Mouse (Mus musculus): ENCODE results near the gene 1810013L24Rik. TPM values are rescaled to one million over a fixed set of nuclear protein-coding genes. Genes with fewer than 3 reads are reported as not detected.

Gene 1810013L24Rik
- polyA plus RNA-seq, 1 experiment = 38.6 TPM

DNA sequence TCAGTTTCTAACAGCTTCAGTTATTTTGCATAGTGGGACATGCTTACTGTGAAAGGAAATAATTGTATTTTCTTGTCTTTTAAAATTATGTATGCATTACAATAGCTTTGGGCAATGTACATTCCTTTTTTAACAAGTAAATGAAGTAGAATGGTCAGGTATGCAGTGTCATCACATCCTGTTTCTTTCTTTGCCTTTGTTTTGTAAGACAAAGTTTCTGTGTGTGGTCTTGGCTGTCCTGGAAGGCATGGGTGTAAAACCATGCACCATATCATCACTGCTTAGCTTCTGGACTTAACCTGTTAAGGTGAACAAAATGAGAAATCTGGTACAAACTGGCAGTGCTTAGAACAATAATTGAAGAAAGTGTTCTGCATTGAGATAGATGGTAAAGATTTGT, 9.0 kb downstream of the 1810013L24Rik start:
- no peaks in the 10 kb centered on the region for H3K4me1 ChIP-seq (ENCODE audit: control insufficient read depth, insufficient read depth, low read length)
- TF ChIP-seq POLR2A (IDR thresholded peaks at IDR 0.05; ENCODE audit: borderline replicate concordance, control insufficient read depth, low read depth, low read length) = no peak
- TF ChIP-seq CTCF (IDR thresholded peaks at IDR 0.05; ENCODE audit: control insufficient read depth, insufficient read depth, low read length) = no peak
- H3K27ac ChIP-seq (ENCODE audit: control insufficient read depth, insufficient read depth, low read depth, low read length, poor library complexity) = no peak overlapping the region
- no peak overlapping the region for H3K4me3 ChIP-seq (replicated peaks; ENCODE audit: control insufficient read depth, low read depth, low read length)

DNA sequence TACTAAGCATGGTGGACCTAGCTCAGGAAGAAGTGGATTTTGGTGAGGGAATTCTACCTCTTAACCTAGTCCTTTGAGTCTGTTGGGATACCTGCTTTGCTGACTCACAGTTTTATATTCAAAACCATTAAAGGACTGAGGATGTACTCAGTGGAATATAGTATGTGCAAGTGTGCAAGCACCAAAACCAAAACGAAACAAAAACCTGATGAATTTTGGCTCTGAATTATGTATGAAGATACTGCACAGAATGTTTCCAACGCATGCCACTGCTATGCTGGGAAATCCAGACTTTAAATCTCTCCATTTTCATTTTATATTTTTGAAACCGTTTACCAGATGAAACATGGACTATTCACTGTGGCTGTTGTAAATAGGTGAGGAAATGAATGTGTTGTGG, 10.7 kb downstream of the 1810013L24Rik start:
- Histone ChIP-seq H3K4me3 (replicated peaks; ENCODE audit: control insufficient read depth, low read depth, low read length) (no peak overlapping the region), H3K27ac (ENCODE audit: control insufficient read depth, insufficient read depth, low read depth, low read length, poor library complexity) (no peak overlapping the region), H3K4me1 (ENCODE audit: control insufficient read depth, insufficient read depth, low read length) (no peaks in the 10 kb centered on the region)
- 43% methylated on average over 3 of the region's 3 CpGs for WGBS
- no peak for TF ChIP-seq CTCF (IDR thresholded peaks at IDR 0.05; ENCODE audit: control insufficient read depth, insufficient read depth, low read length)
- no peak for TF ChIP-seq POLR2A (IDR thresholded peaks at IDR 0.05; ENCODE audit: borderline replicate concordance, control insufficient read depth, low read depth, low read length)

DNA sequence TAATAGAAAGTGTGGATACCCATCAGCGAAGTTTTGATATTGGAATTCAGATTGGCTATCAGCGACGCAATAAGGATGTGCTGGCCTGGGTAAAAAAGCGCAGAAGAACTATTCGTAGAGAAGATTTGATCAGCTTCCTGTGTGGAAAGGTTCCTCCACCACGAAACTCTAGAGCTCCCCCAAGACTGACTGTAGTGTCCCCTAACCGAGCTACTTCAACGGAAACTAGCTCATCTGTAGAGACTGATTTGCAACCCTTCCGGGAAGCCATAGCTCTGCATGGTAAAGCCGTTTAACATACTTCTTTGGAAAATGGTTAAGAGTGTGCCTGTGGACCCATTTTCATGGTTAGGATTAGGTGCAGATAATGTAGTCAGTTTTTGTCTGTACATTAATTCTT, 13.1 kb downstream of the 1810013L24Rik start:
- Histone ChIP-seq H3K4me3 (replicated peaks; ENCODE audit: control insufficient read depth, low read depth, low read length) (no peak overlapping the region), H3K4me1 (ENCODE audit: control insufficient read depth, insufficient read depth, low read length) (no peaks in the 10 kb centered on the region), H3K27ac (ENCODE audit: control insufficient read depth, insufficient read depth, low read depth, low read length, poor library complexity) (no peak overlapping the region)
- TF ChIP-seq CTCF (IDR thresholded peaks at IDR 0.05; ENCODE audit: control insufficient read depth, insufficient read depth, low read length) (no peak), POLR2A (IDR thresholded peaks at IDR 0.05; ENCODE audit: borderline replicate concordance, control insufficient read depth, low read depth, low read length) (no peak)
- 67% methylated on average over 10 of the region's 10 CpGs for WGBS

DNA sequence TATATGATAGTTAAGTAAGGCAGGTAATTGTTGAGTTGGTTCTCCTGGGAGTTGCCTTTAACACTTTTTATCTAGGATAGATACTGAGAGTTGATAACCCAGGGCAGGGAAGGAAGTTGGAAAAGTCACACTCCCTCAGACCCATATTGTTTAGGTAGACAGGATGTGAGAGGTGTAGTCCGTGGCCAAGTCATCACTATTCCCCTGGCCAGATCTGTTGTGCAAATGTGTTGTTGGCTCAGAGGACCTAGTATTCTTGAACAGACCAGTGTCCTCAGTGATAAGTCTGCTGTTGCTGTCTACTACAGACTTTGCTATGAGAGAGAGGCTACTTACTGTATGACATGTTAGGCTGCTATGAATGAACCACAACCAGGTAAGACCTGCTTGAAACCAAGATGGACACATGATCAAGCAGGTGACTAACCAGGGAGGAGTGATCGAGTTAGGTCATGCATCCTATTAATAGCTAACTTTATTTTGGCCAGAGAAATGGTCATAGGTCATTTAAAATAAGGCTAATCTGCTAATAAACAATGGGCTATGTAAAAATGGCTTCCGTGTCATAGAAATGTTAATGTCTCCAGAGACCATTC, 13.8 kb downstream of the 1810013L24Rik start:
- H3K27ac ChIP-seq (ENCODE audit: control insufficient read depth, insufficient read depth, low read depth, low read length, poor library complexity) = no peak overlapping the region
- whole genome bisulfite sequencing = 84% methylated on average over 3 of the region's 3 CpGs
- no peak overlapping the region for H3K4me3 ChIP-seq (replicated peaks; ENCODE audit: control insufficient read depth, low read depth, low read length)
- TF ChIP-seq CTCF (IDR thresholded peaks at IDR 0.05; ENCODE audit: control insufficient read depth, insufficient read depth, low read length) (no peak), POLR2A (IDR thresholded peaks at IDR 0.05; ENCODE audit: borderline replicate concordance, control insufficient read depth, low read depth, low read length) (no peak)
- no peaks in the 10 kb centered on the region for H3K4me1 ChIP-seq (ENCODE audit: control insufficient read depth, insufficient read depth, low read length)

DNA sequence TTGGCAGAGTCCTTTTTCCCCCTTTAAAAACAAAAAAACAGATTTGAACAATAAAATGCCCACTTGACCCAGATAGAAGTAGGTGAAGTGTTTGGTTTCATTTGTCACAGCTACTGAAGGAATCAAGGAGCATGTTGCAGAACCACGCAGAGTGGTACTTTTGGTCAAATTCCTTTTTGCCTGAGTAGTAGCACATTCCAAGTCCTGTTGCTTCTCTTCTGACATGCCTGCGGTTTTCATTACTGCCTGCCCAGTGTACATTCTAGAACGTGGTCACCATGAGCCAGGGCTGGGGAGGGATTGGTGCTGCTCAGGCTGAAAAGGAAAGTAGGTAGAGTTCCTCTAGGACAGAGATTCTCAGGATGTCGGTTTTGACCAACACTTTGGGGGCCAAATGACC, 16.1 kb downstream of the 1810013L24Rik start:
- no peak overlapping the region for H3K27ac ChIP-seq (ENCODE audit: control insufficient read depth, insufficient read depth, low read depth, low read length, poor library complexity)
- 79% methylated on average over 4 of the region's 4 CpGs for WGBS
- TF ChIP-seq POLR2A (IDR thresholded peaks at IDR 0.05; ENCODE audit: borderline replicate concordance, control insufficient read depth, low read depth, low read length) = no peak
- no peak for TF ChIP-seq CTCF (IDR thresholded peaks at IDR 0.05; ENCODE audit: control insufficient read depth, insufficient read depth, low read length)

DNA sequence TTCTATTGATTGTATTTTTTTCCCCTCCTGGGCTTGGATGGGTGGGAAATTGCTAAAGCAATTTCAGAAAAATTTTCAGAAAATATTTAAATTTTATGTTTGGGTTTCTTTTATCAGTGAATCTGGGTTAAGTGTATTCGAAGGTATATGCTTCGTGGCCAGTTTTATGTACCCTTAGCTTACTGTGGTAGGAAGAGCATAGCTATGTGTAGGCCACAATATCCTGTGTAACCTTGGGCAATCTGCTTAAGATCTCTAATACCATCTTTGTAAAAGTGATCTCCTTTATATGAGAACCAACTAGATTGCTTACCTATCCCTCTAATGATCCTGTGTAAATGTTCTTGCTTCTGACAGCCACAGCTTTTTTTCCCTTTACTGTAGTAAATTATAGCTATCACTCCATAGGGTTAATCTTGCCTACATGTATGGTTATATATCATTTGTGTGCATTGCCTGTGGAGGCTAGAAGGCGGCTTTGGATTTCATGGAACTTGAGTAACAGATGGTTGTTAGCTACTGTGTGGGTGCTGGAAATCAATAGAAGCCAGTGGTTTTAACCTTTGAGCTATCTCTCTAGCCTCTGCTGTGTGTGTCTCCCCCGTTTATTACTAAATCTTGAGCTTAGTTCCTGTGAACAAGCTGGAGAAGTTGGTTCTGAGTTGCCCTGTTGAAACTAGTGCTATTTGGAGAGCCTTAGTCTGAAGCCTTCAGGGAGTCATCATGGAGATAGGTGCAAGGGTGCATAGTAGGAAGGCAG, 18.6 kb downstream of the 1810013L24Rik start:
- TF ChIP-seq CTCF (IDR thresholded peaks at IDR 0.05; ENCODE audit: control insufficient read depth, insufficient read depth, low read length) (no peak), POLR2A (IDR thresholded peaks at IDR 0.05; ENCODE audit: borderline replicate concordance, control insufficient read depth, low read depth, low read length) (no peak)
- Histone ChIP-seq H3K4me3 (replicated peaks; ENCODE audit: control insufficient read depth, low read depth, low read length) (no peak overlapping the region), H3K4me1 (ENCODE audit: control insufficient read depth, insufficient read depth, low read length) (no peaks in the 10 kb centered on the region), H3K27ac (ENCODE audit: control insufficient read depth, insufficient read depth, low read depth, low read length, poor library complexity) (no peak overlapping the region)
- WGBS = 38% methylated on average over 4 of the region's 4 CpGs

More for the DNA sequence above, 16.1 kb downstream of the 1810013L24Rik start:
- Histone ChIP-seq H3K4me3 (replicated peaks; ENCODE audit: control insufficient read depth, low read depth, low read length) (no peak overlapping the region), H3K4me1 (ENCODE audit: control insufficient read depth, insufficient read depth, low read length) (no peaks in the 10 kb centered on the region)

DNA sequence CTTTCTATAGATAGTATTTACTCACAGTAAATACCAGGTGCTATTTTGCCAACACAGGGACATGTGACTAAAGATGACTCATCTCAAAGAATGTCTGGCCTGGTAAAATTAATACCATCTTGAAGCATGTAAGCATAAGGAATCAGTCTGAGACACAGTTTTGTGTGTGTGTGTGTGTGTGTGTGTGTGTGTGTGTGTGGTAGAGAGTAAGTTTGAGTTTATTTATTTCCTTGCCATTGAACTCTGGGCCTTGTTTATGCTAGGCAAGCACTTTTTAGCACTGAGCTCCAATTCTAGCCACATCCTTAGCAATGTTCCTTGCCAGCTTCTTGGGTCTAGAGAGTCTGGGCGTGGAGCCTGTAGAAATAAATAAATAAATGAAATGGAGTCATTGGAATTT, 20.0 kb downstream of the 1810013L24Rik start:
- no peak overlapping the region for H3K4me3 ChIP-seq (replicated peaks; ENCODE audit: control insufficient read depth, low read depth, low read length)
- H3K27ac ChIP-seq (ENCODE audit: control insufficient read depth, insufficient read depth, low read depth, low read length, poor library complexity) = no peak overlapping the region
- WGBS = 82% methylated on average over 1 of the region's 1 CpGs
- TF ChIP-seq CTCF (IDR thresholded peaks at IDR 0.05; ENCODE audit: control insufficient read depth, insufficient read depth, low read length) (no peak), POLR2A (IDR thresholded peaks at IDR 0.05; ENCODE audit: borderline replicate concordance, control insufficient read depth, low read depth, low read length) (no peak)
- H3K4me1 ChIP-seq (ENCODE audit: control insufficient read depth, insufficient read depth, low read length) = no peaks in the 10 kb centered on the region

DNA sequence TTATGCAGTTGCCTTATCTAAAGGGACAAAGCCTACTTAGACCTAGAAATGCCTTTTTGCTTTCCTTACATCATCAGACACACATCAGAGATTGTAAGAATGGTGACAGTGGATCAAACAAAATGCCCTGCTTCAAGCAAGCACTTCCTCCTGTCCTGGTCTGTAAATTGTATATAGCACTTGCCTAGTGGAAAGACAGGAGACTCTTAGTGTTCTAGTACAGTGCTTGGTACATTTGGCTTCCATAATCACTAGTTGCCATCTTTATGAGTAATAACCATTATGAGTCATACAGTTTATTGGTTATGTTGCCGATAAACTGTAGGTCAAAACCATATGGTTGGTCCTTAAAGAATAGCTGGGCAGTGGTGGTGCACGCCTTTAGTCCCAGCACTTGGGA, 25.2 kb downstream of the 1810013L24Rik start:
- no peak for TF ChIP-seq POLR2A (IDR thresholded peaks at IDR 0.05; ENCODE audit: borderline replicate concordance, control insufficient read depth, low read depth, low read length)
- no peak for TF ChIP-seq CTCF (IDR thresholded peaks at IDR 0.05; ENCODE audit: control insufficient read depth, insufficient read depth, low read length)
- no peak overlapping the region for H3K4me3 ChIP-seq (replicated peaks; ENCODE audit: control insufficient read depth, low read depth, low read length)
- no peak overlapping the region for H3K27ac ChIP-seq (ENCODE audit: control insufficient read depth, insufficient read depth, low read depth, low read length, poor library complexity)
- WGBS = 92% methylated on average over 2 of the region's 2 CpGs
- H3K4me1 ChIP-seq (ENCODE audit: control insufficient read depth, insufficient read depth, low read length) = no peaks in the 10 kb centered on the region
